Mouse (Mus musculus): ENCODE results near the gene Cyp3a11.
"Not testable (repeated sequence)": the region's sequence is repeated elsewhere in the genome, so short reads cannot be mapped to it uniquely, and the experiment has no call there.

The Cyp3a11 gene

DNA sequence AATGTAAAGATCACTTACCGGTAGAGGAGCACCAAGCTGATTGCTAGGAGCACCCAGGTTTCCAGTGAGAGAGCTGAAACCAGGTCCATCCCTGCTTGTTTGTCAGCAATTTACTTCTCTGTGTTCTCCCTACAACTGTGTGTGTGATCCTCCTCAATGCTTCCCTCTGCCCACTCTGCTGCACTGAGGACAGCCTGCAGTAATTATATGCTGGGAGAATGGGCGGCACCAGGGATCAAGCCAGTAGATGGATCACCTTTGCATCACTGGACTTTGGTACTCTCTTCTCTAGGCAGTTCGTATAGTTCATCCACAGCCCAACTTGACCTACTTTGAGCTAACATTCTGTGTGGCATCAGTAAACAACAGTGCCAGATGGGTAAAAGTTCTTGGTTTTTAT, at the start of gene Cyp3a11:
Gene Cyp3a11, minus strand, starts transcription at position 277 of the 400 bp plus-strand sequence.
- DNase-seq: no peak

GRCm38 (mm10) chr5:145912912-145913311, 33.1 kb upstream of the Cyp3a11 start:
- peak in 1 of 2 experiments; percentile 19 for DNase-seq

DNA sequence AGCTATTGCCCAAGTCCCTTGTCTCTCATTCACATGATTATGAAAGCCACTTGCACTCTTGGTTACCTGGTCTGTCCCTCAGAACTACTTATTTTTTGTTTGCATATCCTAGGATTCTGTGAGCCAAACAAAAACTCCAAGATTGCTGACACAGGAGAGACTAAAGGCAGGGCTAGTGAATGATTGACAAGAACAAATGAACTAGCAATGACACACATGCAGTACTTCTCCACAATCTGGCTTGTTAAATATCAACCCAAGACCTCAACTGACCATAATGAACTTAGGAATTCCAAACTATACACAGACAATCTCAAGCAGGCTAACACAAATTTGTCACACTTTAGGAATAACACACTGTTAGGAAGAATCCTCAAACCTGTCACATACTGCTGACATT, 32.0 kb upstream of the Cyp3a11 start:
- DNase-seq: peak; percentile 20 to 81

- DNase-seq: not testable (repeated sequence)
Observed at GRCm38 (mm10) chr5:145906937-145907336, 27.2 kb upstream of the Cyp3a11 start.

DNA sequence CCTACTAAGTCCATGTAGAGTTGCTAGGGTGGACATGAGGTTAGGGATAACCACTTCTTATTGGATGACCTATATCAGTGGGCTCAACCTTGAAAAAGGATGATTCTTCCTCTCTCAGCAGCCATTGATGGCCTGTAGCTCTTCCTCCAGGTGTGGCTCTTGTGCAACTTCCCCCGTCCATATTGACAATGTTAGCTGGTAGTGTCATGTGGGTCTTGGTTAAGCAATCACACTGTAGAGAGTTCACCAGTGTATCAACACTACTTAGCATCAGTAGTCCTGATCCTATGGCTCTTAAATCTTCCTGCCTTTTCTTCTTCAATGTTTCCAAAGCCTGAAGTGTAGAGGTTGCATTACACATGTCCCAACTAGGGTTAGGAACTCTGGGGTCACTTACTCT, 24.8 kb upstream of the Cyp3a11 start:
- no peak for DNase-seq

DNA sequence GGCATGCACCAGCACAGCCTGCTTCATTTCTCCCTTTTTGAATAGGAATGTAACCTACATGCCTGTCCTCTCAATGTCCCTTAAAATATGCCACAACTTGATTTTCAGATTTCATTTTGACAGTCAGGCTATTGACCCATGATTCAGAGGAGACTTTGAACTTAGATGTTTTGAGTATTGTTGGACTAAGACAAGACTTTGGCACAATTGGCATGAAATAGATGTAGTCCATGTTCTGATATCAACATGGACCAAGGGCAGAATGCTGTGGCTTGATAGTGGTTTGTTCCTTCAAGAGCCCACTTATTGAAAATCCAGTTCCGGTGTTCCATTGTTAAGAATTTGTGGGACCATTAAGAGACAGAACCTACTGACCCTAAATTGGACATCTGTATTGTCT, 23.6 kb upstream of the Cyp3a11 start:
- no peak for DNase-seq

- DNase-seq: no peak
Observed at GRCm38 (mm10) chr5:145900436-145900990, 20.7 kb upstream of the Cyp3a11 start.

GRCm38 (mm10) chr5:145897271-145897670, 17.5 kb upstream of the Cyp3a11 start:
- no peak for DNase-seq

DNA sequence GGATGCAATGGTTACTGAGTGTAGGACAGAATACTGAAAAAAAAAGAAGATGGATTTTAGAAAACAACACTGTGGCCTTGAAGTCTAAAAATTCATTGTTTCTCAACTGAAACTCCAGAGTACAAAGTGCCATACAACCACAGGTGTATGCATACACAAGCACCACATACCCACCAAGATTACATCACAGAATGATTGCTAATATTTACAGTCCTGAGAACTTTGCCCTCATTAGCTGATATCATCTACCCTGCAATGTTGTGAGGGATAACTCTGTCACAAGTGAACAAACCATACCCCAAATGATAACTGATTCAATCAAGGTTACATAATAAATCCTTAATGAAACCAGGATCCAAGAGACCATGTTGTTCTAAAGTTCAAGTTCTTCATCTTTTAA, 1.4 kb upstream of the Cyp3a11 start:
- no peak for DNase-seq

DNA sequence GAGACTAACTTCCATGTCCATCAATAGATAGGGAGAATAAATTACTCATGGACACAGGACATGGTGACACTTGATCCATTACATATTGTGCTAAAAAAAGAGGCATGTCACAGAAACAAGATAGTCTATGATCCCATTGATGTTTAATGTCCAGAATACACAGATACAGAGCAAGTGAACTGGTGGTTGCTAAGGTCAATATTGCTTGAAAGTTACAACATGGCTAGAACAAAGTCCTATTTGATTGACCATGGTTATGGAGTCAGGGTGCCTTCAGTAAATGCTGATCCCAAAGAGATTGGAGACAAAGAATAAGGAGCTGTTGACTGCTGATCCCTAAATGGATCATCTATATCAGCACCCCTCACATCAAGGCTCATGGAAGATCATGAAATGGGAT, 12.3 kb downstream of the Cyp3a11 start:
- not testable (repeated sequence) for DNase-seq

GRCm38 (mm10) chr5:145805796-145806195, 74.0 kb downstream of the Cyp3a11 start, which contains the start of gene Cyp3a44:
Cyp3a44 (minus strand) TSS chr5:145805874.
- DNase-seq: not testable (repeated sequence)
